Mouse (Mus musculus) midbrain, embryonic 16.5 days (tissue): ENCODE data around the gene Vps41. TPM values are rescaled to one million over a fixed set of nuclear protein-coding genes. Genes with fewer than 3 reads are reported as not detected.

Experiments used
- ATAC-seq: fragments of 200-750 bp; cut with Nextera tagmentation; 2 replicates; pipeline ENCODE4 v1.8.0; 2017; ENCODE audit warnings: moderate TSS enrichment
- H3K27ac ChIP-seq: fragments of 300-500 bp; sonication (generic); 2 replicates; pipeline ENCODE4 v1.5.1; 2014; ENCODE audit warnings: mild to moderate bottlenecking, low read length, mixed read lengths
- H3K27me3 ChIP-seq: fragments of 300-500 bp; sonication (generic); 2 replicates; pipeline ENCODE4 v1.6.1; 2014; ENCODE audit warnings: low read depth, low read length, mixed read lengths; ENCODE audit not compliant: control insufficient read depth, insufficient read depth
- H3K36me3 ChIP-seq: fragments of 300-500 bp; sonication (generic); 2 replicates; pipeline ENCODE4 v1.6.1; 2014; ENCODE audit warnings: mild to moderate bottlenecking, low read length, moderate library complexity, mixed read lengths; ENCODE audit not compliant: control insufficient read depth, insufficient read depth
- H3K4me1 ChIP-seq: fragments of 300-500 bp; sonication (generic); 2 replicates; pipeline ENCODE4 v1.6.1; 2014; ENCODE audit warnings: mild to moderate bottlenecking, low read length, mixed read lengths; ENCODE audit not compliant: control insufficient read depth, insufficient read depth
- H3K4me2 ChIP-seq: fragments of 300-500 bp; sonication (generic); 2 replicates; pipeline ENCODE4 v1.6.1; 2014; ENCODE audit warnings: mild to moderate bottlenecking, low read length, mixed read lengths
- H3K4me3 ChIP-seq: fragments of 300-500 bp; sonication (generic); 2 replicates; pipeline ENCODE4 v1.5.1; 2014; ENCODE audit warnings: low read depth, mild to moderate bottlenecking, low read length, moderate library complexity, mixed read lengths
- H3K9ac ChIP-seq: fragments of 300-500 bp; sonication (generic); 2 replicates; pipeline ENCODE4 v1.6.1; 2014; ENCODE audit warnings: low read depth, low read length, mixed read lengths
- H3K9me3 ChIP-seq: fragments of 300-500 bp; sonication (generic); replicated peaks from 2 replicates; pipeline ENCODE4 v1.6.1; 2014; ENCODE audit warnings: mild to moderate bottlenecking, low read length, mixed read lengths; ENCODE audit not compliant: control insufficient read depth, poor library complexity, severe bottlenecking
- WGBS: fragments of 180-500 bp; shearing (Covaris S2); extraction: QIAGEN DNeasy Blood & Tissue Kit; methylation state at CpG from one replicate; pipeline ENCODE4 v1.1.7; 2014; 5-methylcytosine and 5-hydroxymethylcytosine counted together
- polyA plus RNA-seq: library from polyadenylated mRNA; unstranded; fragments of >200 nt; fragmentation: Nextera tagmentation; extraction: Ambion mirVana; gene quantifications from 2 replicates; pipeline ENCODE4 v1.2.1, GENCODE M21; 2015

Vps41 gene
- polyA plus RNA-seq, 1 experiment from 2014 or later, result 133 TPM

GRCm38 (mm10) chr13:18788689-18789088, 71.6 kb downstream of the Vps41 start:
- Histone ChIP-seq H3K4me1 (no peaks in the 10 kb centered on the region), H3K9ac (no peak overlapping the region), H3K27ac (no peak overlapping the region), H3K4me2 (no peak overlapping the region), H3K9me3 (no peaks in the 10 kb centered on the region), H3K4me3 (no peak overlapping the region), H3K27me3 (no peaks in the 10 kb centered on the region), H3K36me3 (no peaks in the 10 kb centered on the region)
- ATAC-seq, result no peak
- WGBS, result 49% methylated on average over 2 of the region's 2 CpGs

- H3K36me3 ChIP-seq, result no peaks in the 10 kb centered on the region
- WGBS, result 89% methylated on average over 4 of the region's 4 CpGs
- no peaks in the 10 kb centered on the region for H3K4me1 ChIP-seq
- no peak overlapping the region for H3K4me3 ChIP-seq
- H3K27me3 ChIP-seq, result no peaks in the 10 kb centered on the region
- no peak overlapping the region for H3K27ac ChIP-seq
- no peaks in the 10 kb centered on the region for H3K9me3 ChIP-seq
- no peak overlapping the region for H3K9ac ChIP-seq
- ATAC-seq, result no peak
- no peak overlapping the region for H3K4me2 ChIP-seq
Observed at GRCm38 (mm10) chr13:18789662-18790061, 72.6 kb downstream of the Vps41 start.

- Histone ChIP-seq H3K4me1 (no peaks in the 10 kb centered on the region), H3K36me3 (no peaks in the 10 kb centered on the region), H3K4me3 (no peak overlapping the region), H3K4me2 (no peak overlapping the region), H3K27ac (no peak overlapping the region), H3K9ac (no peak overlapping the region), H3K27me3 (no peaks in the 10 kb centered on the region), H3K9me3 (no peaks in the 10 kb centered on the region)
- WGBS, result 60% methylated on average over 6 of the region's 6 CpGs
- no peak for ATAC-seq
Observed at GRCm38 (mm10) chr13:18790086-18790485, 73.0 kb downstream of the Vps41 start.

GRCm38 (mm10) chr13:18791314-18791713, 74.2 kb downstream of the Vps41 start:
- no peaks in the 10 kb centered on the region for H3K9me3 ChIP-seq
- no peak for ATAC-seq
- no peak overlapping the region for H3K4me3 ChIP-seq
- H3K27ac ChIP-seq, result no peak overlapping the region
- no peaks in the 10 kb centered on the region for H3K4me1 ChIP-seq
- no peak overlapping the region for H3K4me2 ChIP-seq
- no peaks in the 10 kb centered on the region for H3K27me3 ChIP-seq
- no peak overlapping the region for H3K9ac ChIP-seq
- WGBS, result 39% methylated on average over 4 of the region's 4 CpGs
- H3K36me3 ChIP-seq, result no peaks in the 10 kb centered on the region

GRCm38 (mm10) chr13:18791724-18792123, 74.6 kb downstream of the Vps41 start:
- no peak overlapping the region for H3K4me3 ChIP-seq
- ATAC-seq, result no peak
- WGBS, result 68% methylated on average over 2 of the region's 2 CpGs
- no peaks in the 10 kb centered on the region for H3K9me3 ChIP-seq
- no peaks in the 10 kb centered on the region for H3K36me3 ChIP-seq
- H3K27ac ChIP-seq, result no peak overlapping the region
- no peak overlapping the region for H3K9ac ChIP-seq
- H3K27me3 ChIP-seq, result no peaks in the 10 kb centered on the region
- no peaks in the 10 kb centered on the region for H3K4me1 ChIP-seq
- no peak overlapping the region for H3K4me2 ChIP-seq

GRCm38 (mm10) chr13:18794454-18794853, 77.4 kb downstream of the Vps41 start:
- no peaks in the 10 kb centered on the region for H3K4me1 ChIP-seq
- H3K27me3 ChIP-seq, result no peaks in the 10 kb centered on the region
- H3K4me3 ChIP-seq, result no peak overlapping the region
- no peaks in the 10 kb centered on the region for H3K9me3 ChIP-seq
- no peak overlapping the region for H3K4me2 ChIP-seq
- H3K36me3 ChIP-seq, result no peaks in the 10 kb centered on the region
- no peak overlapping the region for H3K27ac ChIP-seq
- no peak overlapping the region for H3K9ac ChIP-seq
- 64% methylated on average over 3 of the region's 3 CpGs for WGBS
- ATAC-seq, result no peak

GRCm38 (mm10) chr13:18797555-18797954, 80.5 kb downstream of the Vps41 start:
- H3K9ac ChIP-seq, result no peak overlapping the region
- no peaks in the 10 kb centered on the region for H3K4me1 ChIP-seq
- H3K4me2 ChIP-seq, result no peak overlapping the region
- ATAC-seq, result peak; percentile 51; the same call in 1 of the 2 replicates
- H3K27ac ChIP-seq, result no peak overlapping the region
- H3K36me3 ChIP-seq, result no peaks in the 10 kb centered on the region
- no peaks in the 10 kb centered on the region for H3K9me3 ChIP-seq
- H3K27me3 ChIP-seq, result no peaks in the 10 kb centered on the region
- WGBS, result 88% methylated on average over 5 of the region's 5 CpGs
- no peak overlapping the region for H3K4me3 ChIP-seq

GRCm38 (mm10) chr13:18800434-18800833, 83.3 kb downstream of the Vps41 start:
- ATAC-seq, result no peak
- Histone ChIP-seq H3K27me3 (no peaks in the 10 kb centered on the region), H3K27ac (no peak overlapping the region), H3K9ac (no peak overlapping the region), H3K4me3 (no peak overlapping the region), H3K4me2 (no peak overlapping the region), H3K9me3 (no peaks in the 10 kb centered on the region), H3K36me3 (no peaks in the 10 kb centered on the region), H3K4me1 (no peaks in the 10 kb centered on the region)
- WGBS, result 87% methylated on average over 3 of the region's 3 CpGs

GRCm38 (mm10) chr13:18809465-18809864, 92.4 kb downstream of the Vps41 start:
- no peaks in the 10 kb centered on the region for H3K27me3 ChIP-seq
- no peak overlapping the region for H3K4me3 ChIP-seq
- peaks cover 4% of the 10 kb centered on the region; the same call in 1 of the 2 replicates for H3K4me1 ChIP-seq
- no peak overlapping the region for H3K4me2 ChIP-seq
- H3K36me3 ChIP-seq, result no peaks in the 10 kb centered on the region; the same call in 1 of the 2 replicates
- H3K9ac ChIP-seq, result no peak overlapping the region
- H3K27ac ChIP-seq, result no peak overlapping the region
- H3K9me3 ChIP-seq, result no peaks in the 10 kb centered on the region
- 76% methylated on average over 4 of the region's 4 CpGs for WGBS
- ATAC-seq, result peak; percentile 70
